Mouse (Mus musculus) heart, postnatal 0 days (tissue): ENCODE results near the gene Armc5.

ENCODE experiments used
- CTCF ChIP-seq: IDR thresholded peaks from 2 replicates; pipeline ENCODE4 v1.5.1; 2016; ENCODE audit warnings: antibody characterized with exemption, control low read depth, low read depth
- EP300 ChIP-seq: IDR thresholded peaks from 2 replicates; pipeline ENCODE4 v1.6.1; 2016; ENCODE audit warnings: antibody characterized with exemption, low read depth

DNA sequence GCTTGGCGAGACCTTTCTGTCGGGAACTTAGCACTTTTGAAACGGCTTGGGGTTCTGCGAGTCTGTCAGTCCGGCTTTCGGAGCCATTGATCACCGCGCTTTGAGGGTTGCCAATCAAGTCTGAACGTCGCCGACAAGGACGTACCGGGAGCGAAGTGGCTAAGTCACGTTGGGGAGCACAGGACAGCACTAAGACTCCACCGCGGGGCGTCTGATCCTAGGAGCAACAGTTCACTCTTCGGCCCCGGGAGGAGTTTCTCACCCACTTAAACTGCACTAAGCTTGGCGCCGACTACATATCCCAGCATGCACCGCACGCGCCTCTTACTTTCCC is 418 bp downstream of the Armc5 start:
- TF ChIP-seq EP300 (no peak), CTCF (no peak)
